Mouse (Mus musculus) cortical plate, adult 2 months (tissue): Measurements from ENCODE around the gene Hexb. TPM values are rescaled to one million over a fixed set of nuclear protein-coding genes. Genes with fewer than 3 reads are reported as not detected.
"Not testable (repeated sequence)": the region's sequence is repeated elsewhere in the genome, so short reads cannot be mapped to it uniquely, and the experiment has no call there.

ENCODE experiments used
- H3K27ac ChIP-seq: fragments of 200-500 bp; 2 replicates; pipeline ENCODE4 v1.5.1; 2012; ENCODE audit warnings: low read length, control low read depth, inconsistent platforms; ENCODE audit not compliant: insufficient read depth
- H3K4me1 ChIP-seq: fragments of 200-500 bp; 2 replicates; pipeline ENCODE4 v1.6.1; 2011; ENCODE audit warnings: low read length; ENCODE audit not compliant: control insufficient read depth, insufficient read depth
- H3K4me3 ChIP-seq: fragments of 200-500 bp; 2 replicates; pipeline ENCODE4 v1.5.1; 2011; ENCODE audit warnings: mild to moderate bottlenecking, low read length, control low read depth; ENCODE audit not compliant: insufficient read depth
- CTCF ChIP-seq: fragments of 200-500 bp; IDR thresholded peaks from 2 replicates; pipeline ENCODE4 v1.5.1; 2011; ENCODE audit warnings: mild to moderate bottlenecking, control low read depth, low read length; ENCODE audit not compliant: insufficient read depth; ENCODE audit errors: extremely low read depth
- POLR2A ChIP-seq: fragments of 200-500 bp; IDR thresholded peaks from 2 replicates; pipeline ENCODE4 v1.6.1; 2011; ENCODE audit warnings: mild to moderate bottlenecking, low read length, control low read depth; ENCODE audit not compliant: insufficient read depth; ENCODE audit errors: extremely low read depth
- polyA plus RNA-seq: library from polyadenylated mRNA; depleted of rRNA; stranded (reverse); fragments of >200 nt; gene quantifications from 2 replicates; pipeline ENCODE4 v1.2.3, GENCODE M21; 2012; rRNA removed

Hexb gene
- polyA plus RNA-seq, 1 experiment = 160 TPM

DNA sequence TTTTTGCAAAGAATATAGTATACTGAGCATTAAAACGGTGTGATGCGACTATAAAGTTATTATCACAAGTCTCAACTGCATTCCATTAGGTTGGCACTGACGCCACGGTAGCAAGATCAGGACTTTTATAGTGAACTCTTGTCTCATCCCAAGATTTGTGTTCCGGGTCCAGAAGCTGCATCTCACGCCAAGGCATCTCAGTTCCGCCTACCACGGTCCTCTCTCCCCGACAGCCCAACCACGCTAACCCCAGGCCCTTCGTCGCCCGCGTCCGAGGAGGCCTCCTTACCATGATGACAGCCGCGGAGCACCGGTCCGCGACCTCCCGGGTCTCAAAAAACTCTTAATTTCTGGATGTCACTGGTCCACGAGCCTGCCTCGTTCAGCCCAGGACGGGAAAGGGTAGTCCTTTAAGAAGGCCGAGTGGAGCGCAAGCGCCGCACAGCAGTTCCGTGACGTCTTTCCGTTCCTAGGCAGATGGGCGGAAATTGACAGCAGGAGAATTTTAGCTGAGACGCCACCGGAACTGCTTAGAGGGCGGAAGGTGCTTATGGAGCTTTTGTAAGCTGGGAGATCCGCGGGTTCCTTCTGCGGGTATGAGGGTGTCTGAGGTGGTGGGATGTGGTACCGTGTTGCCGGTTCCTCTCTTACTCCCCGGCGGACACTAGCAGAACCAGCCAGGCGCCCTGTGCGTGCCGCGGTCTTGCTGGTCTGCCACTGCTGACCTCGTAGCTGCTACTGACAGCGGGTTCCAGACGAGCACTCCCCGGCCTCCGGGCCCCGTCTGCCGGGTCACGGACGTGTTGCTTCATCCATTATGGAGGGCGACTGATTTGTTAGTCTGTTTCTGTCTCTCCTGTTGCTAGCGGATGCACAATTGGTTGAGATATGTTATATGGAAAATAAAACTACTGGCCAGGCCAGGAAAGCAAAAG lies 60.4 kb downstream of the Hexb start, which contains the start of the genes Gfm2 and Nsa2:
Gfm2 (plus strand) TSS at position 472 of the 935 bp plus-strand sequence.
Nsa2 (minus strand) TSS at position 472 of the 935 bp plus-strand sequence.
- TF ChIP-seq CTCF = no peak
- TF ChIP-seq POLR2A = peak; percentile 90
- H3K27ac ChIP-seq = peak within 1 kb of the TSS; percentile 63
- peaks cover 2% of the 10 kb centered on the region; the same call in 1 of the 2 replicates for H3K4me1 ChIP-seq
- H3K4me3 ChIP-seq = peak within 1 kb of the TSS; percentile 69

GRCm38 (mm10) chr13:97130413-97130812 lies 67.7 kb downstream of the Hexb start:
- H3K4me3 ChIP-seq, H3K4me1 ChIP-seq: not testable (repeated sequence)

GRCm38 (mm10) chr13:97129654-97130053 lies 68.5 kb downstream of the Hexb start:
- not testable (repeated sequence) for H3K27ac ChIP-seq, H3K4me3 ChIP-seq, H3K4me1 ChIP-seq

More at GRCm38 (mm10) chr13:97130413-97130812, 67.7 kb downstream of the Hexb start:
- H3K27ac ChIP-seq = not testable (repeated sequence)

Other genes starting within 250 kb of the Hexb start
- not detected in 2 replicates for gene 1700029F12Rik, start 164.0 kb downstream of the Hexb start, polyA plus RNA-seq
- gene Fam169a, start 131.1 kb downstream of the Hexb start, polyA plus RNA-seq = 20.1 and 21.7 TPM in 2 replicates
- gene Gm6169, start 99.1 kb downstream of the Hexb start, polyA plus RNA-seq = 0.56 and 0.59 TPM in 2 replicates
- gene Gfm2, start 60.4 kb downstream of the Hexb start, polyA plus RNA-seq = 33.2 and 37.3 TPM in 2 replicates
- 44.3 and 55.4 TPM in 2 replicates for gene Nsa2, start 60.4 kb downstream of the Hexb start, polyA plus RNA-seq
- 284 and 308 TPM in 2 replicates for gene Enc1, start 42.7 kb upstream of the Hexb start, polyA plus RNA-seq